Mouse (Mus musculus) stomach, postnatal 0 days (tissue): ENCODE data around the gene Itga4.

ENCODE experiments used
- CTCF ChIP-seq: IDR thresholded peaks from 2 replicates; pipeline ENCODE4 v1.5.1; 2016; ENCODE audit warnings: antibody characterized with exemption, low read depth, mild to moderate bottlenecking, moderate library complexity
- EP300 ChIP-seq: optimal IDR thresholded peaks from 2 replicates; pipeline ENCODE3; 2016; ENCODE audit warnings: antibody characterized with exemption

DNA sequence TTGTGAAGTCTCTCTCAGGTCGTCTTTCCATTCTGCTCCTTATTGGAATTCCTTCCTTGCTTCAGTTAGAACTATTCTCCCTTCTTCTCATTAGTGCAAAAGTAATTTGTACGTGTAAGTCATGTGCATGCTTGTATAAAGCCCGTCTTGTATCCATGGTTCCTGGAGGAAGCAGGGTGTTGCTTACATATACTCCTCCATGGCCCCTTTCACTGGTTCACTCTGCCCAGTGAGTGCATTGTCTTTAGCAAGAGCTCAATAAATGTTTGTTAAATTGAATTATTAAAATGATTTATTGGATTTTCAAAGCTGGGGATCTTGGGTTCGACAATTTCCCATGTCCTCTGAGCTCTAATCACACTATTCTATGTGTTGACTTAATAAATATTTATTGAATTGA, 29.0 kb downstream of the Itga4 start:
- no peak for TF ChIP-seq CTCF
- no peak for TF ChIP-seq EP300
